Mouse (Mus musculus) R1 (cell line): ENCODE measurements around the gene Cdan1.

Experiments used
- DNase-seq: peaks from one replicate; pipeline ENCODE4 v3.0.0-alpha.2; 2018; ENCODE audit warnings: low read depth, low spot score

Gene Cdan1

DNA sequence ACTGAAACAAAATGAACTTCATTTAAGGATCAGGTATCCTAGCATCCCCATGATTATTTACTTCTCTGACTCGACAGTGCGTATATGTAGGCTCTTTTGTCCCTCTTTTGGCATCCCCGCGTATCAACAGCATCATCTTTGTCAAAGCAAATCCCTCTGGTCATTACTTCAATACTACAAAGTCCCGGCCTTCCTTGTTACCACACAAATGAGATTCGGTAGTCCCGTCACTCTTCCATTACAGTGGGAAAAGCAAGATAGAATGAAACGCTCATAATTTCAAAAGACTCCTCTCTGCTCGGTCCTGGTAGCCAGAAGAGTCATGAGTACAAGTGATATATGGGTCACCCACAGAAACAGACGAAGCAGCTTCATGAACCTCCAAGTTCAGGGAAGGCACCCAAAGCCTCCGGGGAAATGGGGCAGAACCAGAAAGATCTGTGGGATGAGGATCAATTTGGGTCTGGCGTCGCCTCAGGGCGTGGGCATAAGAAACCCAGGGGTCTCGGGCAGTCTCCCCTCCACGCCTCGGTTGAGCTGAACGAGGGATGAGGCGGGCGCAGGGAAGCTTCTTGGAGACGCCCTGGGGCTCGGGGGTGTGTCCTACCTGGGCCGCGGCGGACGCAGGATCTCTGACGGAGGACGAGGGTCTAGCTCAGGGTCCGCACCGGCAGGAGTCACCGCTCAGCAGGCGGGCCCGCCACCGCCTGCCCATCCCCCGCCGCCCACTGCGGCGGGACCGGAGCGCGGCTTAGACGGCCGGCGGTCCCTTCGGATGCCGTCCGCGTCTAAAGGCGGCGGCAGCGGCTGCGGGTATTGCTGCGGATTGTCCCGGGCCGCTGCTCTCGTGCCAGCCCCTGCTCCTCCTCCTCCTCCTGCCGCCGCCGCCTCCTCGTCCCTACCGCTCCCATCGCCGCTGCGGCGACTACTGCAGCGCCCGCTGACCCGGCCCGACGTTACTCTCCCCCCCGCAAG, at the start of gene Cdan1:
Gene Cdan1 (minus strand): TSS at position 680 of the 975 bp plus-strand sequence.
- peak; percentile 76 for DNase-seq

DNA sequence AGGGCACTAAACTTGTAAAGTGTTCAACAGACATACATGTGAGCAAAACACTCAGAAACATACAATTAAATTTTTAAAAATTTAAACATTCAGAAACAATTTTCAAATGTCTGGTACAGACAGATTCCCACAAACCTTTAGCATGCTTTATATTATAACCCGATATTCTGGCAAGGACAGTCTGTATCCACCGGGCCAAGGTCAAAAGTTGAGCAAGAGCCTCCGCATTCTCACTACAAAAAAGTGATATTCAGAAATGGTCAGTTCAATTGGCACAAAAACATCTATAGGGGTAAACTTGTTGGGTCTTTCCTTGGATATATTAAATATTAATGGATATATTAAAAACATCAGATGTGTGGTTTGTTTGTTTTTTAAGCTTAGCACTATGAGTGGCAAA, 46.4 kb upstream of the Cdan1 start:
- no peak for DNase-seq

DNA sequence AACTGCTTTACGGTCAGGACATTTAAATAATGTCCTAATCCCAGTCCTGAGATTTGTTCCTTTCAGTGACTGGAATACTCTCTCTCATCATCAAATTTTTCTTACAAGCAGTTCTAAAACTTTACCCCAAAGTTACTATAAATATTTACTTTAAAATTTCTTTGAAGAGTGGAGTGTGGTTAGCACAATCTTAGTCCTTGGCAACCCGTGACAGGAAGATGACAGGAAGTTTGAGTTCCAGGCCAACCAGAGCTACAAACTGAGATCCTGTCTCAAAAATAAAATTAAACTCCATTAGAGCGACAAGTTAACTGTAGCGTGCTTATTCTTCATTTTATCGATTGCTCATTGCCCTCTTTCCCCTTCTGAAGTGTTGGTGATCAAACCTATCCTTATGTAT, 37.7 kb upstream of the Cdan1 start:
- no peak for DNase-seq

DNA sequence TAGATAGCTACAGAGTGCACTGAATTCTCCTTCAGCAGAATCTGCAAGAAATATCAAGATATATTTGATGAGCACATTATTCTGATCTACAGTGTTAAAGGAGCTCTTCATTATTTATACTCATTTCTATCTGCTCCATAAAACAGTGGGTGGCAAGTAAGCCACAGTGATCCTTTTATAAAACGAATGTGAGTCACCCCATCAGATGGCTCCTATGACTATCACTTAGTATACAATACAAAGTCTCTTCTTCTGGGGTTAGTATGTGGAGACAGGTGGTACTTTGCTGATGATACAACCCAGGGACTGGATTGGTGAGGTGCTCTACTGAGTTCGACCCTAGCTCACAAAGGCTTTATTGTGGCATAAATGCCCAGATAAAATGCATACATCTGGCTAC, 23.3 kb upstream of the Cdan1 start:
- DNase-seq = no peak

DNA sequence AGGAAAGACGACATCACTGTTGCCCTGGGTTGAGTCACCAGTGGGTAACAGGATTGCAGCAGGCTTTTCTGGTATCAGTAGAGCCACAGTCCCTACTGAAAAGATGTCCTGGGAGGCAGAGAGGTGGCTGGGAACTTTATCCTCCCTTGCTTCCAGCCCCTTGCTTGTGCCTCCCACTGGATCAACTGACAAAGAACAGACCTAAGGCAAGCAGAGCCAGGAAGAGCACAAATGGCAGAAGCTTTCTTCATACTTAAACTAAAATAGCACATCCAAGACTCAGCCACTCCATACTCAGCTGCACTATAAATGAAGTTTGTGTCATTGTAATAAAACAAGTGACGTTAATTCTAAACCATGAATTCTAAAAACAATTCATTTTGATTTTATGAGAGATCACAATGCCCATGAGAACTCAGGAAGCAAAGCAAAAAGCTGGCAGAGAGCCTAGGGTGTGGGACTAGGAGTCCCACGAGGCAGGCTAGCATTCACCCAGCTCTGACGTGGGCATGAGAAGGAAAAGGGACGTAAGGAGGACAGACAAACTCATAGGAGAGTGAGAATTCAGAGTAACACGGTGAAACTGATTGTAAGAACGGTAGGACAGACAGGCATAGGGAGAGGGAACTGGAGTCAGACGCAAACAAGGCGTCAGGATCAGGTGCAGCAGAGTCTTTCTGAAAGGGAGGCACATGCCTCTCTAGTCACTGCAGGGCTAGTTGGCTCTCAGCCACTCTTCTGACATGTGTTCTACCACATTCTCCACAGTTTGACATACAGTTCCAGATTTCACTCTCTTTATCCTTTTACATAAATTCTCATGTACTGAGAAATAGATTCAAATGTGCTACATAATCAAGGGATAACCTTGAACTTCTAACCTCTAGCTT, 21.8 kb upstream of the Cdan1 start:
- DNase-seq = no peak

DNA sequence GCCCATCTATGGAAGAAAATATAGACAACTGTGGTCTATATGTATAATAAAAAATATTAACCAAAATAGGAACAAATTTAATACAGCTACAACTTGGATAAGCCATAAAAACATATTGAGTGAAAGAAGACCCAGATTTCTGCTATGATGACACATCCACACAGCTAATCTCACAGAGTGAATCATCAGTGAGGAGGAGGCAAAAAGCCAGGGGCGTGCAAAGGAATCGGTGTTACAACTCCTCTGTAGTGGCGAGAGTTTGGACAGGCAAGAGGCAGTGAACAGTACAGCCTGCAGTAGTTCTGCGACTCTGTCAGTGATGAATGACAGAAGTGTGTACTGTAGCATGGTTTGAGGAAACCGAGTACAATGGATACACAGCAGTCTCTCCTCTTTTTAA, 17.4 kb upstream of the Cdan1 start:
- no peak for DNase-seq

DNA sequence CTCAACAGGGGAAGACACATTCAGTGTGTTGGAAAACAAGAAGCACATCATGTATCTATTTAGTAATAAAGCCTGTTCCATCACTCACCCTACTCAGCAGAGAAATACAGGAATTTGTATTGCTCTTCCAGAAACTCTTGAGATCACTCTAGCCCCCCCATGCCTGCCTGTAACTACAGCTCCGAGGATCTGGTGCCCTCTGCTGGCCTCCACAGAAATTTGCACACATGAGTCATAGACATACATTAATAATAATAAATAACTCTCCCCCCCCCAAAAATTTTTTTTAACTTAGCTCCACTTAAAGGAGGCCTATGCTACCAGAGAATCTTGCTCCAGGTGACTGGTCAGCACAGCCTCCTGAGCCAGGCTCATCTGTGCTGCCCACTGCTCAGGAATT, 16.6 kb upstream of the Cdan1 start:
- DNase-seq = peak; percentile 30

DNA sequence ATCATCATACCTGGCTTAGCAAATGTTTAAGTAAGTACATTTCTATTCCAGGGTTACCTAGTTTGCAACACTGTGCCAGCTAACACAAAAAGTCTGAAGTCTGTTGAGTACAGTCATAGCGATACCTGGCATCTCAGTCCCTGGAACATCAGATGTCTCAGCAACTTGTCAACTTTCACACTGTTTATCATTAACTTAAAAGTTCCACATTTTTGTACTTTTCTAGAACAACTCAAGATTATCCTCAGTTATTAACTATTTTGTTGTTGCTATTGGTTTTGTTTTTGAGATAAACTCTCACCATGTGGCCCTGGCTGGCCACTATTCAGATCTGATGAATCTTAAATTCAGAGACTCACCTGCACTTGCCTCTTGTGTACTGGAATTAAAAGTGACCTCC, 13.5 kb upstream of the Cdan1 start:
- DNase-seq = no peak

DNA sequence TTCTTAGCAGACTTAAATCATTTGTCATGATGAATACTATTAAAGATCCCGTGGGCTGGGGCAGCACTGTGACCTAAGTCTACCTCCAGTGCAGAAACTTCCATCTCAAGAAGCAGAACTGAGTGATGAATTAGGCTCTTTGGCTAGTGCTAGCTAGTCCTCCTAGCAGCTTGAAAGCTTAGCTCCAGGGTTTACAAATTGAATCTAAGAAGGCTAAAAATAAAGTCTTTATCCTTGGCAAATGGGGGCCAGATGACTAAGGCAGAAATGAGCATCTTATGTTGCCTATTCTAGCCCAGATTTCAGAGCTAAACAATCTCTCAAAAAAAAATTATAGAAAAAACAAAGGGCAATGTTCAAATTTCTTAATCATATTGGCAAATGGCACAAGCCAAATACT, 10.8 kb upstream of the Cdan1 start:
- DNase-seq = no peak

DNA sequence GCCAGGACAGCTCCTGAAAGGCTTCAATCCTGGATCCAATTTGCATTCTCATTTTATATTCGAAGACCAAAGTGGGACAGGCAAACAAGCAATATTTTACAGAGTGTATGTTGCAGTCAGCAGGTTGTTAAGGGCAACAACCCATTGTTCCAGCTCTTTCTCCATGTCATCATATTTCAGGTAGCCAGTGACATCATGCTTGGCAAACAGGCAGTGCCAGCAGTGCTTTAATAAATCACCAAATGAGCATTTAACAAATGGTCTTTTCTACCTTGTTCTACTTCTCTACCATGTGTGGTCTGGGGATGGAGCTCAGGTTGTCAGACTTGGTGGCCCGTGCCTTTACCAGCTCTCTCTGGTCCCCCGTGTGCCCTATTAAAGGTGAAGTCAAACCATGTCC, 8.2 kb upstream of the Cdan1 start:
- no peak for DNase-seq

DNA sequence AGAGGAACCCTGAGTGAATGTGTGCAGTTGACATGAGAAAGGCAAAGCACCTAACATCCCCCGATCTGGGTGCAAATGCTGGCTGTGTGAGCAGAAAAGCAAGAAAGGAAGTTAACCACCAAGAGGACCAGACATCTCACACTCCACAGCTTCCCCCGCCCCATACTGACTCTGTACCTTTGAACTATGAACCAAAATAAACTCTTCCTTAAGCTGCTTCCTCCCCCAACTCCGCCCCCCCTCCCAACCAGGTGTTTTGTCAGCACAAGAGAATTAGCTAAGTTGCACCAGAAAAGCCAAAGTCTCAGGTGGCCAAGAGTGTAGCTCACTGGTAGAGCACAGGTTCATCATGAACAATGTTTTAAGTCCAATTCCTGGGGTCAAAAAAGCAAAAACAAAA, 3.2 kb upstream of the Cdan1 start:
- DNase-seq = no peak

DNA sequence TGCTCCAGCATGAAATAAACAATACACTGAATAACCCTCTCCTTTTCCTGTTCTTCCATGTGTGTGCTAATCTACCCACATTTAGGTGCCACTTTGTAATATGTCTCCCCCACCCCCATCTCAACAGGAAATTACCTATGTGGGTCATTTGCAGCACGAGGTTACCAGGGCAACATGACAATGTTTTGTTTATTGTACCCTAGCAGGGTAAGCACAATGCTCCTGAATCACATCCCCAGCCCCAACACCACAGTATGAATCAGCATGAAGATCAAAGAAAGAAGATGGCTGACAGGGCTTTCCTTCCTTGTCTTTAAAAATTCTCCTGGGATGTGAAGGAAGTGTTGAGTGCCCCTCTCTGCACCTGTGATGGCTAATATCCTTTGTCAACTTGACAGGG, 2.7 kb upstream of the Cdan1 start:
- no peak for DNase-seq

DNA sequence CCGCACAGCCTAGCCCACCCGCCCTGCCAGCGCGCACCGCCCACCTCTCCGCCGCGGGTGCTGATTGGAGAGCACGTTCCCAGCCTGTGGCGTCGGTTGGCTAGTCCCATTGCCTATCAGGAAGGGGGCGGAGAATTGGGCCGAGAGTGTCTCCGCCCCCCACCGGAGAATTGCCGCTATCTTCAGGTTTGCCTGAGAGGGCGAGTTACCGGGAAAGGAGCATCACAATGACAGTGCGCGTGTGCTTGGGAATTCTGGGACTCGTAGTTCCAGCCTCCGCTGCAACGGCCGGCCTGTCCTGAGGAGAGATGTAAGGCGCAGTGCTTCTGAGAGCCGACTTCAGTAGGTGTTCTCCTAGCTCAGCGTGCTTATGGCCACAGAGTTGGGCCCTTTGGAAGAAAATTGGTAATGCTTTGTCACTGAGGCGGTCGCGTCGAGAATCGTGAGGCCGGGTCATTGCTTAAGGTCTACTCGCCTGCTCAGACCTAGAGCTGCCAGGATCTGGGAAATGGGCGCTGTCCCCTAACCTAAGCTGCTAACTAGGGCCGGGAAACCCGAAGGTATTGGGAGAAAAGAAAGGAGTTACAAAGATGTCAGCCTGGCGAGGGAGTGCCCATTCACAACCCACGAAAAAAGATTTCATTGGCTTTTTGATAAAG, 625 bp upstream of the Cdan1 start, which contains the start of gene Ttbk2:
Gene Ttbk2 (minus strand): TSS at position 181 of the 659 bp plus-strand sequence.
- DNase-seq = peak; percentile 97

DNA sequence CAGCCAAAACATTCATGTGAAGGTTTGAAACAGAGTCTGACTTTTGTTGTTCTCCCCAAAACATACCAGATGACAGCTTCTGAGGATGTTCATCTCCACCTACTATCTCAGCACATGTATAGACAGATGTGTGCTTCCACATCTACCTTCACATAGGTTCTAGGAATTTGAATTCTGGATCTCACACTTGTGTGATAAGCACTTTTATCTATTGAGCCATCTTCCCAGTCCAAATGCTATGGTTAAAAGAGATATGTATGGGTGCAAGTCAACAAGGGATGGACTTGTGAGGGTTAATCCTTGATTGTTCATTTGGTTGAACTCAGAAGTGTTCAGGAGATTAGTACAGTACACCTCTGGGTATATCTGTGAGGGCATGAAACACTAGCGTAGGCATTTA, 4.6 kb downstream of the Cdan1 start:
- DNase-seq = no peak

DNA sequence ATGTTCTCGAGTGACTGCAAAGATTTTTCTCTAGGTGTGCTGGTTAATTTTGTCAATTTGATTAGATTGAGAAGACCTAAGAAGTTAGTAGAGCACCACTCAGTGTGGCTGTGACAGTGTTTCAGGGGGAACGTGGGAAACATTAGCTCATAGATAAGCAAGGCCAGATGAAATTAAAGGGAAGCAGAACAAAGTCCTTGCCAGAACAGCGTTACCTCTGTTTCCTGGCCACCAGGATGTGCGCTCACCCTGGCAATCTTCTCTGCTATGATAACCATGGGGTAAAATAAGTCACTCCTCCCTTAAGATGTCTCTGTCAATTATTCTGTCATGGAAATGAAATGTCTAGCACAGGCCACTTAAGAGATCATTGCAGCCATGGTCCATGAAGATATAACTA, 5.9 kb downstream of the Cdan1 start:
- no peak for DNase-seq

DNA sequence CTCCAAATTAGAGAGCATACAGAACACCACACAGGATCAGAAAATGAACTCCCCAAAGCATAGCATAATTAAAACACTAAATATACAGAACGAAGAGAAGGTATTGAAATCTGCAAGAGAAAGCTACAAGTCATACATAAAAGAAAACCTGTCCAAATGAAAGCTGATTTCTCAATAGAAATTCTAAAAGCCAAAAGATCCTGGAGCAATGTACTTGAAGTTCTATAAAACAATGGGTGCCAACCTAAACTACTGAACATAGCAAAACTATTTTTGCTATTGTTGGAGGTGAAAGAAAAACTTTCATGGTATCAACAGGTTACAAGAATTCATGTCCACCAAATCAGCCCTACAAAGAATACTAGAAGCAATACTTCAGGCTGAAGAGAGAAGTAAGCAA, 8.7 kb downstream of the Cdan1 start:
- DNase-seq = no peak

DNA sequence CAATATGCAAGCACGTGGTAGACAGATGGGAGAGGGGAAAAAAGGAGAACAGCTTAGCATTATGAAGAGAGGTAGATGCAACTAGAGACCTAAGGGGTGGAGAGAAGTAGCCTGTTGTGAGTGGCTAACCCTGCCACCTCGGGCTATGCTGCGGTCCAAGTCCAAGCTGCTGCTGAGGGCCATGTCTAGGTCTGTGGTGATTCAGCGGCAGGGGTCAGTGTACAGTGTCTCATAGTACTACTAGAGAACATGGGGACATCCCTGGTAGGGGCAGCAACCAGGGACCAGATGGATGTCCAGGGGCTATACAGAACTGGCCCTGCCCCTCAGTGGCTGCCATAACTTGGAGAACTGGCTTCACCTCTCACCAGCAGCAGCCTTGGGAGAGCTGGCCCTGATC, 14.8 kb downstream of the Cdan1 start:
- no peak for DNase-seq

DNA sequence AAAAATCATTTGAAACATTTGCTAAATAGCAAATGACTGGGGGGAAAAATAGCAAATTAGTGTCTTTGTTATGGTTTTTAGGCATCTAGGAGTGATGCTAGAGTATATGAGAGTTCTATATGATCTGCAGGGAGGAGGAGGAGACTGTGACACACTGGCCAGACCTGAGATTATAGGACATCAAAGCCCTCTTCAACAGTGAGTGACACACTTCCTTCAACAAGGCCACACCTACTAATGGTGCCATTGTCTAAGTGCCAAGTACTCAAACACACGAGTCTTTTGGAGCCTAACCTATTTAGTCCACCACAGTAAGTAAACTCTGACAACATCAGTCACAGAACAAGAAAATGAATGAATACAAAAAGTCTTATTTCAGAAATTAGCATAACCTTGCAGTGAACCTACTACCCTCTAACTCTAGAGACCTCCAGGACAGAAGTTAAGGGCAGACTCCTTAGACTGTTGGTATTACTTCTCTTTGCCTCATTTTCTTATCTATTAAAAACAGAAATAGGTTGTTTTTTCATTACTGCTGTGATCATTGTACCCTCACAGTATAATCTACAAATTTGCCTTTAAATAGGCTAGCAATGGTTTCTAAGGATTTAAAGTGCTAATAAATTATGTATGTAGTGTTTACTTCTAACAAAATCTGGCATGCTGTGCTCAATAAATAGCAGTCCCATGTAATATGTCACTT, 22.8 kb downstream of the Cdan1 start:
- DNase-seq = no peak

DNA sequence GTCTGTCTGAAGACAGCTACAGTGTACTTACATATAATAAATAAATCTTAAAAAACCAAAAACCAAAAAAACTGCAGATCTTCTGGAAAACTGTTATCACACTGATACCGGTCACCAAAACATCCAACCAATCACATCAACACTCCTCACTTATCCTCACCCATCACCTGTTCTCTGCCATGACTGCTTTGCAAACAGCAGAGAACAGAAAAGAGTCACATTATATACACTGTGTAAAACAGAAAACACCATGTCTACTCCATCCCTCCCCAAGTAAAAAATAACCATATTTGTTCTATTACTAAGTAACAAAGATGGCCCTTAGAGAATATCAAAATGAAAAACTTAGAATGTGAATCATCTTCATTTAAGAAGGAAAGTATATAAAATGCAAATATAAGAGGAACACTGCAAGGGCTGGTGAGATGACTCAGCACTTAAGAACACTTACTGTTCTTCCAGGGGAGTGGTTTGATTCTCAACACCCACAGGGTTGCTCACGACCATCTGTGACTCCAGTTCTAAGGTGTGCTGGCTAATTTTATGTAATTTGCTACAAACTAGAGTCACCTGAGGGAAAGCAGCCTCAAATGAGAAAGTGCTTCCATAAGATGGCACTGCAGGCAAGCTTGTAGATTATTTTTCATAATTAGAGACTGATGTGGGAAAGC, 79.5 kb downstream of the Cdan1 start:
- no peak for DNase-seq

DNA sequence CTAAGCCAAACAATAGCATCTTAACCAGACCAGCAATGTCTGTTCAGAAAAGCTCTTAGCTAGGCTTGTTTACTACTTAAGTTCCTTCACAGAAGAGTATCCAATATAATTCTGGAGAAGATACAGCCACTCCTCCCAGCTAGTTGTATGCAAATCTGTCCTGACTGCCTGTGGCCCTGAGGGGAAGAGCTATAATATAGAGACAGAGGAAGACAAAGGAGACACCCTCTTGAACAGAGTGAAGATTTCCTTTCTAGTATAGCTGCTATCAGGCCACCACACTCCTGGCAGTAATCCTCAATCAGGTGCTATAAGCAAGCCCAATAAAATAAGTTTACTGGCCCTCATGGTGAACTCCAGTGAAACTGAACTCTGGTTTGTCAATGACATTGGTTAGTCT, 88.0 kb downstream of the Cdan1 start:
- DNase-seq = peak; percentile 30

DNA sequence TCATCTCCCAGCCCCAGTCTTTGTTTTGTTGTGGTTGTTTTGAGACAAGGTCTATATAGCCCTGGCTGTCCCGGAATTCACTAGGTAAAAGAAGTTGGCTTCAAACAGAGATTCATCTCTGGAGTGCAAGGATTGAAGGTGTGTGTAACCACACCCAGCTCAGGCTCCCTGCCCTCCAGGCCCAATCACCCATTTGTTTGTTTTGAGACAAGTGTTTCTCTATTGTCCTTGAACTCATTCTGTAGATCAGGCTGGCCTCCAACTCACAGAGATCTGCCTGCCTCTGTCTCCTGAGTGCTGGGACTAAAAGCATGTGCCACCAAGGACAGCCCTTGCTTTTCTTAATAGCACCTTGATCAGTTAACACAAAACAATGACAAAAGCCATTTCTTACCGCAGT, 101.9 kb downstream of the Cdan1 start:
- DNase-seq = peak; percentile 22
